25 mouse cellular contexts compared by ENCODE assay signal in the genomic region with DNA sequence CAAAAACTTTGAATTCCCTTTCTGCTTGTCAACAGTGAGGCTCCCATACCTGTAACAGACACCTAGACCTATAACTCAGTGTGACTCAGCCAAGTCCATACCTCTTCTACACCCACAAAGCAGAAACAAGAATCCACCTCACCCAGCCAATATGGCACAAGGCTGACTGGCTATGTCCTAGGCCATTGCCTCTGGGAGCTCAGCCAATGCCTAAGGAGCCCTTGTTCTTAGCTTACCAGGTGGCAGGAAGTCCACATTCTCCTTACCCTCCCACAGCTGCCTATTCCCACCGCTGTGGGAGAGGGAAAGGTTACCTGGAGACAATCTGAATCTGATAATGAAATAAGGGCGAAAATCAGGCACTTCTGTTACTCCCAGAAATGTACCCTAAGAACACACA. TPM values are rescaled to one million over a fixed set of nuclear protein-coding genes. Genes with fewer than 3 reads are reported as not detected.
DNase-seq lines count a peak whose midpoint lies in the region; ATAC-seq and TF ChIP-seq lines count a peak whose summit lies in the region.
"Had no signal": no experiment of that assay in that cellular context is flagged by ENCODE, and none has a peak within 500 bp of the region (broad histone marks: within the 10 kb centered on the region; RNA-seq: fewer than 3 reads in every experiment).

No protein-coding gene starts in this region.

- peak overlapping the region; percentile 24 for H3K27ac ChIP-seq in gastrocnemius, adult 2 months
- H3K27ac ChIP-seq in liver, embryonic 11.5 days (ENCODE audit: low read depth, low read length) = no peak overlapping the region
- no peak overlapping the region for H3K27ac ChIP-seq in liver, embryonic 12.5 days
- H3K27ac ChIP-seq: embryonic facial prominence, embryonic 10.5 days; embryonic facial prominence, embryonic 12.5 days; forebrain, embryonic 10.5 days; forebrain, embryonic 12.5 days had no signal

- peaks cover 24% of the 10 kb centered on the region for H3K4me1 ChIP-seq in liver, embryonic 11.5 days (replicated peaks; ENCODE audit: control insufficient read depth, insufficient read depth, low read length)
- peaks cover 55% of the 10 kb centered on the region for H3K4me1 ChIP-seq in liver, embryonic 12.5 days
- H3K4me1 ChIP-seq: forebrain, embryonic 10.5 days; forebrain, embryonic 12.5 days had no signal

- peak; percentile 48 for DNase-seq in gastrocnemius, adult 2 months
- no peak for DNase-seq in gastrocnemius, postnatal 25 days
- peak; percentile 3 for DNase-seq in liver, embryonic 11.5 days (ENCODE audit: low spot score)
- no peak for DNase-seq in ovary, postnatal 14 days (ENCODE audit: low spot score)
- DNase-seq: adrenal gland, adult 8-10 months; adrenal gland, postnatal 14 days; adrenal gland, postnatal 36 days; B cell, adult 2 months; cerebellum, adult 11-12 months; cerebellum, adult 2 months; cerebellum, adult 9-10 months; cerebellum, postnatal 10 days; cerebellum, postnatal 25 days had no signal

- H3K36me3 ChIP-seq in liver, embryonic 11.5 days (ENCODE audit: control insufficient read depth, insufficient read depth, low read length) = no peaks in the 10 kb centered on the region
- H3K36me3 ChIP-seq in liver, embryonic 12.5 days = no peaks in the 10 kb centered on the region
- H3K36me3 ChIP-seq: embryonic facial prominence, embryonic 10.5 days; embryonic facial prominence, embryonic 12.5 days; forebrain, embryonic 10.5 days; forebrain, embryonic 12.5 days had no signal

- no peak overlapping the region for H3K4me3 ChIP-seq in gastrocnemius, adult 2 months
- no peak overlapping the region for H3K4me3 ChIP-seq in liver, embryonic 11.5 days (ENCODE audit: low read depth, low read length)
- H3K4me3 ChIP-seq in liver, embryonic 12.5 days = no peak overlapping the region
- H3K4me3 ChIP-seq: embryonic facial prominence, embryonic 10.5 days; embryonic facial prominence, embryonic 12.5 days; forebrain, embryonic 10.5 days; forebrain, embryonic 12.5 days had no signal

- no peak overlapping the region for H3K4me2 ChIP-seq in liver, embryonic 11.5 days
- H3K4me2 ChIP-seq in liver, embryonic 12.5 days = no peak overlapping the region
- H3K4me2 ChIP-seq: embryonic facial prominence, embryonic 12.5 days; forebrain, embryonic 12.5 days had no signal

- H3K27me3 ChIP-seq in liver, embryonic 11.5 days (replicated peaks; ENCODE audit: control insufficient read depth, insufficient read depth, low read length) = no peaks in the 10 kb centered on the region
- H3K27me3 ChIP-seq in liver, embryonic 12.5 days (replicated peaks) = no peaks in the 10 kb centered on the region
- H3K27me3 ChIP-seq: CH12.LX; embryonic facial prominence, embryonic 12.5 days; forebrain, embryonic 12.5 days; Patski had no signal

- no peak for ATAC-seq in liver, embryonic 11.5 days (replicated peaks; ENCODE audit: low FRiP score)
- no peak for ATAC-seq in liver, embryonic 12.5 days
- ATAC-seq: activated CD4-positive, CD25-positive, alpha-beta regulatory T cell, adult 4 months; CD4-positive, CD25-positive, alpha-beta regulatory T cell, adult 4 months; forebrain, embryonic 14.5 days; forebrain, embryonic 16.5 days; Patski had no signal

- TF ChIP-seq CTCF in gastrocnemius, adult 2 months (IDR thresholded peaks at IDR 0.05) = no peak

- intact Hi-C loops in gastrocnemius, adult 2 months (cut with DNase I) = loop anchor here (5.0 kb wide), 1 partner anchor 52 kb away; no protein-coding TSS in a partner anchor

- H3K9me3 ChIP-seq in liver, embryonic 11.5 days (ENCODE audit: control insufficient read depth, low read length) = no peaks in the 10 kb centered on the region
- H3K9me3 ChIP-seq in liver, embryonic 12.5 days (replicated peaks) = no peaks in the 10 kb centered on the region
- H3K9me3 ChIP-seq: embryonic facial prominence, embryonic 12.5 days; forebrain, embryonic 12.5 days; G1E had no signal

- H3K9ac ChIP-seq in liver, embryonic 11.5 days (ENCODE audit: low read depth, low read length) = no peak overlapping the region
- H3K9ac ChIP-seq in liver, embryonic 12.5 days = no peak overlapping the region
- H3K9ac ChIP-seq: embryonic facial prominence, embryonic 12.5 days; forebrain, embryonic 12.5 days had no signal

- 81% methylated on average over 2 of the region's 2 CpGs for WGBS in liver, embryonic 11.5 days
- 72% methylated on average over 2 of the region's 2 CpGs for WGBS in liver, embryonic 12.5 days (ENCODE audit: insufficient replicate concordance)

RNA-seq across cellular contexts. Expression of gene Jak1, which starts 34.5 kb away (rescaled TPM):
- 100 to 1,000 TPM in 1 of 2 experiments, 10 to 100 TPM in 1; 89.9 to 134 TPM for total RNA-seq in gastrocnemius, adult 2 months (2021)
- total RNA-seq in gastrocnemius, postnatal 25 days (2021) = 10 to 100 TPM; 96.1 to 98.5 TPM
- polyA plus RNA-seq in liver, embryonic 11.5 days (2014; fragmentation: Nextera tagmentation; extraction: Ambion mirVana) = 80.0 and 83.0 TPM in 2 replicates
- polyA plus RNA-seq in liver, embryonic 12.5 days (2016; fragmentation: Nextera tagmentation; extraction: Ambion mirVana) = 59.7 and 61.2 TPM in 2 replicates

Comparison
In these comparisons a context has a peak if more than half of its experiments do, and no peak if none do; other contexts are left out.
1. DNase-seq: peak in gastrocnemius, adult 2 months (single experiment) and liver, embryonic 11.5 days (single experiment); none in gastrocnemius, postnatal 25 days (single experiment) and ovary, postnatal 14 days (single experiment).